Mouse (Mus musculus): Measurements from ENCODE around the gene Vmn1r239-ps.

DNA sequence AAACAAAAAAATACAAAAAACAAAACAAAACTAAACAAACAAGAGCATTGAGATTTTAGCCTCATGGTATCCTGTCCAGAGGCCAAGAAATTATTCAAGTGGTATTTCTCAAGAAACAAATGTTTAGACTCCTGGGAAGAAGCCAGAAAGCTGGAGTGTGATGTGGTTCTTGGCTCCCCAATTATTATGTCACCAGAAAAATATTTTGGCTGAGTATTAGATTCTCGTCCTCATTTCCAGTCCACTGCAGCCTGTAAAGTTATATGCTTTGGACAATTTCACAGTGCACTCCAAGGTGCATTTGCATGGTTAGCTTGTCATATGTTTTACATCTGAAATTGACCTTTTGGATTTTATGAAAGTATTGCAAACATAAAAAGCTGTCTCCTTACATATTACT is 23.8 kb downstream of the Vmn1r239-ps start:
- TF ChIP-seq CTCF (IDR thresholded peaks at IDR 0.05; ENCODE audit: borderline replicate concordance, control insufficient read depth, extremely low read depth, insufficient read depth, low read length, poor library complexity) (no peak), POLR2A (IDR thresholded peaks at IDR 0.05; ENCODE audit: control insufficient read depth, extremely low read depth, insufficient read depth, low read length, poor library complexity) (no peak)
